Mouse (Mus musculus) lung, postnatal 36 days (tissue): ENCODE results near the gene Igfbp1.

Source experiments
- DNase-seq: peaks from one replicate; pipeline ENCODE4 v3.0.0; 2022; ENCODE audit warnings: mixed read lengths

The Igfbp1 gene

DNA sequence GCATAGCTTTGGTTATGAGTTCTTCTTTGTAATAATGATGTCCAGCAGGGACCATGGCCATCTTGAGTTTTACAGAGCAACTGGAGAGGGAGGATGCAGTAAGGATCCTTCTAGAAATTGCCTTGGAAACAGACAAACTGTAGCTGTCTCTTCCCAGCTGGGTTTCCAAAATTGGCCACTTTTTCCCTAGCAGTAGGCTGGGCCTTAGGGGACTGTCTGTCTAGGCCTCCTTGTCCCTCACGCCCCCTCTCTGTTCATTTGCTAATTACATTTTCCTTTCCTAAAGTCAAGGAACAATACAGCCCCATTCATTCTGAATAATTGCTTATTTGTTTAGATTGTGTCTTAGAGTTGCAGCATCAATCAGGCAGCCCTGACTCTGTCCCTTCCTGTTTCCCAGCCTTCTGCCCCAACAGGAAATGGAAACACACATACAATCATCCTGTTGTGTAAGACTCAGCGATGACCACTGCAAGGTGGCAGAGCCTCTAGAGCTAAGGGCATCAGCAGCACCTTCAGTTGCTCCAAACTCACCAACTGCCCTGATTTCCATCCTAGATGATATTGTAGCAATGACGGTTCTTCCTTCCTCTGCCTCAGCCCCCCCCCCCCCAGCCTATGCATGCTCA, 37.5 kb downstream of the Igfbp1 start:
- no peak for DNase-seq

DNA sequence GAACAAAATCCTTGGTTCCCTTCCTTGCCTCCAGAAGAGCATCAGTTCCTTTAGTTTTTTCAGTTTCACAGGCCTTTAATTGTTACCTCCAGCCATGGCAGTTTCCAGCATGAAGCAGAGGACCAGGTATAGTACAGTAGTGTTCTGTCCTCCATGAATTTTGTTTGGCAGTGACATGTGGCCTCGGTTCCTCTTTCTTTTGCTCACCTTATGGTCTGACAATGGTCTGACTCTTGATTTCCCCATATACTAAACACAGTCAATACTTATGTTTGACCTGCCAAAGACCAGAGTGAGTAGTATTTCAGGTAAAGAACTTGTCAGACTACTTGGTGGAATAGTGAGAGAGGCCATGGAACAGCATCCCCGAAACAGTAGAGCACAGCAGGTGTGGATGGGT, 39.2 kb downstream of the Igfbp1 start:
- no peak for DNase-seq

DNA sequence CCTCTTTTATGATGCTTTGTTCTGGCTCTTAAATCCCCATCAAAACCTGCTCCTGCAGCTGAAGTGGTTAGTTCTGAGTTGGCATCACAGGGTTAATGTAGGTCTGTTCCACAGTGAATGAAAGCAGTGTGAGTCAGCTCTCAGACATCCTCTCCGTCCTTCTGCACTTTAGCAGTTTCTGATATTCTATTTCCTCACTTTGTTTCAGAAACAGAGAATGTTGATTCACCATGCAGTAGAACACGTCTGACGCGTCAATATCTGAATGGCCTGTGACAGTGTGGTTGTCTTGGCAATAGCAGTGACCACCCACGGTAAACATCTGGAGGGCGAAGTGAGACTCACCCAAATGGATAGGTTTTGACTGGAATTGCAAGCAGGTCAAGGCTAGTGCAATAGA, 40.1 kb downstream of the Igfbp1 start:
- no peak for DNase-seq

DNA sequence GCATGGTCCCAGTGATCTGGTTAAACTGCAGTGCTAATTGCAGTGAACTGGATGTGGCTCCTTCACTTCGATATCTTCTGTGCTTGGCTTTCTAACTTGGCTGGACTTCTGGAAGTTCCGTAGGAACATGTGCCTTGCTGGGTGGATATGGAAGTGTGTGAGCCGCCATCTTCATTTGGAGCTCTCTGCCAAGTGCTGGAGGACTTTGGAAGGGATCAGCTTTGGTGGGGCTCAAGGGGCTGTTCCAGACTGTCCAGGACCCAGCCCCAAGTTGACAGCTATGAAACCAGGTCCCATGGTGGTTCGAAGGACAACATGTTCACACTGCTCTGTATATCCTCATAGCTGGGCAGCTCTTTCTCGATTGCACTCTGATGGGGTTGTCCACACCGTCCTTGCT, 41.0 kb downstream of the Igfbp1 start:
- DNase-seq: no peak

DNA sequence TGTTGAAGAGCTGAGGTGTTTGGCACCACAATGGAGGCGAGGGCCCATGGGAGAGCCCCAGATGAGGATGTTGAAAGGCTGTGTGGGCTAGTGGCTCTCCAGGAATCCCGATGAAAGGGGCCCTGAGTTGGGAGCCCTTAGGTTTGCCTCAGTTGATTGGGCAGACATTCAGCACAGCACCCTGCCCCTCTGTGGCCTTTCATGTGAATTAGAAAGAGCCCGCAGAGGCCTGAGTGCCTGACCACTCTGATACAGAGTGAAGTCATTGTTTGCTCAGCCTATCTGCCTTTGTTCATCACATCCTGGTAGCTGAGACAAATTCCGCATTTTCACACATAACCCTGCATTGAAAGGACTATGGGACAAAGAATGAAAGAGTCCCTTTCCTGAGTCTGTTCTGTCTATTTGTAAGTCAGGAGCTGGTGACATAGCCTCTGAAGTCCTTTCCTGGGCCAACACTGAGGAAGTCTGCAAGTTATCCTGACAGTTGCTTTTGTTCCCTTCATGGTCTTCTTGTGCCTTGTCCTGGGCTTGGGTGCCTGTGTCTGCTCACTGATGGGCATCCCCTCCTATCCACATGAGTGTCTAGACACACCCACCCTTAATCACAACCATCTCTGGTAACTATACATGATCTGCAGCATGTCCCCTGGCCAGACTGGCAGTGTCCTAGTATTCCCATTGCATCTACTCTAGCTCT, 41.6 kb downstream of the Igfbp1 start:
- DNase-seq: no peak

DNA sequence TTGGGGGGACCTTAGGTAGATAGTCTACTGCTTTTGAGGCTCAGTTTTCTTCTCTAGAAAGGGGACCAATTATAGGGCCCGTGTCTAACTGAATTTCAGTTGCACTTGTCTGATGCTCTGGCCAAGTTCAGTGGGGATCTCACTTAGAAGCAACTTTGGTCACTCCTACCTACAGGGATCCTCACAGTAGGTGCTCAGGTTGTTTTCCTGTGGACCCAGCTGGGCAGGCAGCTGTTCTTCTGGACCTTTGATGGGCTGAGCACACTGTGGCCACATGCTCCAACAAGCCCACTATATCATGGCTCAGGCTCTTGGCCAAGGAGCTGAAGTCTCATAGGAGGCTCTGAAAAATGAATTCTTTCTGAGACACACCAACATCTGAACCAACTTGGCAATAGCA, 47.2 kb downstream of the Igfbp1 start:
- no peak for DNase-seq

- DNase-seq: no peak
Observed at GRCm38 (mm10) chr11:7250415-7250814, 52.8 kb downstream of the Igfbp1 start.

DNA sequence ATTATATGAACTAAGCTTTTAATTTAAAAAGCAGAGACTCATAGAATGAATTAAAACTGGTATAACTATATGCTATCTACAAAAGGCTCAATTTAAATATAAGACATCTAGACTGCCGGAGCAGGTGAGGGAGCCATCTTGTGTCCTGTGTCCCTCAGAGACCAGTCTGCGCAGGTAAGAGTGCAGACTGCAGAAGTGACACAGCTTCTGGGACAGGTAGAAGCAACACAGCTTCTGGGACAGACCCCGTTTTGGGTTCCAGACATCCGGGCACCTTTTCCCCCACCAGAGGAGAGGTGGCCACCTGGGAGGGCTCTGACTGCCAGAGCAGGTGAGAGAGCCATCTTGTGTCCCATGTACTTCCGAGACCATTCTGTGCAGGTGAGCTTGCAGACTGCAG, 53.3 kb downstream of the Igfbp1 start:
- DNase-seq: no peak
